Mouse (Mus musculus): ENCODE measurements around the gene Tenm3.

Gene Tenm3

GRCm38 (mm10) chr8:48451247-48451635 is 392.5 kb downstream of the Tenm3 start:
- no peak for DNase-seq (ENCODE audit: low spot score in 2 of 2)

- no peak for DNase-seq (ENCODE audit: low spot score in 2 of 2)
These were observed 393.1 kb downstream of the Tenm3 start for GRCm38 (mm10) chr8:48450397-48451246.

GRCm38 (mm10) chr8:48449625-48450024 is 394.1 kb downstream of the Tenm3 start:
- DNase-seq (ENCODE audit: low spot score in 2 of 2): no peak

DNA sequence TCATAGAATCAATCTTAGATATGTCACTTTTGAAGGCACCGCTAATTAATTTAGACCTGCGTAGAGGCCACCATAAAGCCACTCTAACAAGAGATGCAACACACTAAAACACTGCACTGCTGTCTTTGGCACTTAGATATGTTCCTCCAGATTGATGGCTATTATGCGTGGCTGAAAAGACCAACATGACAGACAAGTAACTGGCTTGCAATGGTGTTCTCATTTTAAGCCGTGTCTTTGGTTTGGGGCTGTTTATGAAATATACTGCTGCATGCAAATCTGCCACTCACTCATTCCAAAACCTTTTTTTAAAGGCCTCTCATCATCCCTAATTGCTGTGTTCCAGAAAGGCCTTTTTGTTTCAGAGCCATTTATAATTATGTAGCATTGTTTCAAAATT is 398.1 kb downstream of the Tenm3 start:
- no peak for DNase-seq (ENCODE audit: low spot score in 2 of 2)

- no peak for DNase-seq (ENCODE audit: low spot score in 2 of 2)
These were observed 404.3 kb downstream of the Tenm3 start for GRCm38 (mm10) chr8:48439491-48439890.

DNA sequence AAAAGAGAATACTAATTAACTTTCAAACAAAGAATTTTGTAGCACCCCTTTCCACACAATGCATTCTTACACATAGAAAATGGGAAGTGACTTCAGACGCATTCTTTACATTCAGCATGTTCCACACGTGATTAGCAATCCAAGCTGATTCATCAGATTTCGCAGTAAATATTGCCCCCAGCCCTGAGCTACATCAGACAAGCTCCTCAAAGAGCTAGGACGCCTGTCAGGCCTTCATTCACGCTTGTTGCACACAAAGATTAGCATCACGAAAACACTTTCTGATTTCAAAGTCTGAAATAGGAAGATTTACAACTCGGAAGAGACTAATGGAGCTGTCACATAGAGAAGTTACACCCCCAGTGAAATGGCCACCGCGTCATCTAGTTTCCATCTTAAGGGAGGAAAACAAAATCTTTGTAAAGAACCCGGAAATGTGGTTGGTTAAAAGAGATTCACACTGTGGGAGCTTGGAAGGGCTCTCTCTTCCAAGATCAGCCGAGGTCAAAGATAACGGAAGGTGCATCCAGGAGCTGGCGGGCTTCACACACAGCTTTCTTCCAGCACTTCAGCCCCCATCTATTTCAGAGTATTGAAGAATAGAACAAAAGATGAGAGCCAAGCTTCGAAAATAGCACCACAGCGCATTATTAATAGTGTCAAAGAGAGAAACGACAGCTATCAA is 406.1 kb downstream of the Tenm3 start:
- DNase-seq (ENCODE audit: low spot score in 2 of 2): no peak

DNA sequence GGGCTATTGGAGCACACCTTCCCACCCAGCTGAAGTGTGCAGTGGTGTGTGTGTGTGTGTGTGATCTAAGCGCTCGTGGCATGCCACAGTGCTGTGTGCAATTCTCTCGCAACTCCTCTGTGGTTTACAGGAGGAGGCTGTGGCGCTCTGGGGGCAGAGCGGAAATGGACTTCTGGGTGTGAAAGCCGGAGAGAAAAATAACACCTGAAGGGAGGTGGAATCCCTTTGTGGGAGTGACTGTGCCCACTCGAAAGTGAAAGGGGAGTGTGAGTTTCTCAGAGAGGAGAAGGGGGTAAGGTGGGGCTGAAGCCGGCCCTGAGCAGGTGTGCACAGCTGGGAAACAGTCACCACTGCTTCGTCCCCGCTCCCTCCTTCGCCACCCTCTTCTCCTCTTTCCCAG is 418.6 kb downstream of the Tenm3 start:
- no peak for DNase-seq (ENCODE audit: low spot score in 2 of 2)

DNA sequence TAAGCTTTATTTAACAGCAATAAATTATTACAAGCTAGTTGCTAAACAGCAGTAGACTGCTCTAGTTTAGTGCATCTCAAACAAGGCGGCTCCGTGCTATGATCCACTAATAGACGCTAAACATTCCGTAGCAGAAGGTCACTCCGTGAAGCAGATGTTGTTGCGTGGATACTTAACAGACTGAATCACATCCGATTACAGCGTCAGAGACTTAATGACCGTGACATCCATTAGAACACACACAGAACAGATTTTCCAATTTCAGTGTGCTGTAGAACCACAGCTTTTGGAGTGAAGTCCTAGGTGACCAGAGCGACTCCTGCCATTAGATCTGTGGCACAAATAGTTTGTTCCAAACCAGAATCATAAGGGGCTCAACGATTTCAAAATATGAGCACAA is 426.0 kb downstream of the Tenm3 start:
- no peak for DNase-seq (ENCODE audit: low spot score in 2 of 2)

- DNase-seq (ENCODE audit: low spot score in 2 of 2): no peak
These were observed 432.8 kb downstream of the Tenm3 start for GRCm38 (mm10) chr8:48410916-48411315.

- DNase-seq (ENCODE audit: low spot score in 2 of 2): no peak
These were observed 443.2 kb downstream of the Tenm3 start for GRCm38 (mm10) chr8:48400572-48400972.

DNA sequence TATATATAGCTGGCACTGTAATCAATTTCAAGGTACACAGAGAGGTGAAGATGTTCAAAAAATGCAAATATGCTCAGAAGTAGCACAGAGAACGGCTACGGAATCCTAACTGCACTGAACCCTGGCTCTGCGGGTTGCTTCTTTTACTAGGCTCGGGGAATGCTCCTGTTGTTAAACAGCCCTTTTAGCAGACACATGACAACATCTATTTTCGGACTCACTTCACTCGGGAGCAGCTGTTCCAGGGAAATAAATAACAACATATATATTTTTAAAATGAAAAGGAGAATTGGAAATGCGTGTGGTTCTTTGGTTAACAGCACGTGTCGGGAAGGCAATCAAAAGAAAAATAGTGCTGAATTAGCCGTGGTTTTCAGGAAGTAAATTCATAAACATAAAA is 457.9 kb downstream of the Tenm3 start:
- DNase-seq (ENCODE audit: low spot score in 2 of 2): no peak

- DNase-seq (ENCODE audit: low spot score in 2 of 2): no peak
These were observed 463.7 kb downstream of the Tenm3 start for GRCm38 (mm10) chr8:48380035-48380434.

- DNase-seq (ENCODE audit: low spot score in 2 of 2): no peak
These were observed 467.0 kb downstream of the Tenm3 start for GRCm38 (mm10) chr8:48376774-48377173.

DNA sequence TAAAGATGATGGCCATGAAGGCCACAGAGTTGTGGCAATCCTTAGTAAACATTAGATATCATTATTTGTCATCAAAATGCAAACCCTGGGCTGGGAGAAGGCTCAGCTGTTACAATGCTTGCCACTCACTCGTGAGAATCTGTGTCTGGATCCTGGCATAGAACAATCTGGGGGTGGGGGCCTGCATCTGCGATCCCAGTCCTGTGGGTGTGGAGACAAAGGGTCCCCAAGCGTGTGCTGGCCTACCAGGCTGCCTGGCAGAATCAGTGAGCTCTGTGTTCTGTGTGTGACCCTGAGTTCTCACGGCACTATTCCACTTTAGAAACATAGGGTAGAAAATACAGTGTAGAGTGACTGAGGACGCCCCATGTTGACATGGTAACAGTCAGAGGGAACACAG is 468.6 kb downstream of the Tenm3 start:
- DNase-seq (ENCODE audit: low spot score in 2 of 2): no peak

DNA sequence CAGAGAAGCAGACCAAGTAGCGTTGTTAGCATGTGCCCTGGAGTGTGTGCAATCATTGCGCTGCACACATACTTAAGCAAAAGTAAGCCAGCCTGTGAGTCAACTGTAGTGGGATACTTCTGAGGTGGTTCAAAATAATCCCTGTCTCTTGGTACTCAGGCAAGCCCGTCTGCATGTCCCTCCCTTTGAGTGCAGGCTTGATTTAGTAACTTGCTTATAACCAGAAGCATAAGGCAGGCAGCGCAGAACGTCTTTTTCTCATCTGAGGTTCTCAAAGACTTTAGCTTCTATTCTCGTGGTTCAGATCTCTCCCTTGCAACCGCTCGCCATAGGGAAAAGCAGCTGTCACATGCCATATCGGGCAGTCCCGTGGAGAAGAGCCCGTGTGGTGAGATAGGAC is 470.3 kb downstream of the Tenm3 start:
- DNase-seq (ENCODE audit: low spot score in 2 of 2): no peak

- no peak for DNase-seq (ENCODE audit: low spot score in 2 of 2)
These were observed 476.6 kb downstream of the Tenm3 start for GRCm38 (mm10) chr8:48367164-48367563.

DNA sequence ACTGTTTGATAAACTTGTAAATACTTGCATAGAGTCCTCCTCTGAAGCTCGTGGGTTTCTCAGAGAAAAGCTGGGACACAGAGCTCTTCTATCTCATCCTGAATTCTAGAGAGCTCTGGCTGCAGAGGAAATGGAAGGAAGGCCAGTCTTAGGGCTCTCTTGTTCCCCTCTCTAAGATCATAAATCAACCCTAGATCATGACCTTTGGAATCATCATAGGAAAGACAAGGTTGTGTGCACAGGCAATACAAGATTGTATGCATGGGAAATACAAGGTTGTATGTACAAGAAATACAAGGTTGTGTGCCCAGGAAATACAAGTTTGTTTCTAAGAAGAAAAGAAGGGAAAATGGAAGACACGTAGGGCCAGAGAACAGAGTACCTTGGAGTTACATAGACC is 486.9 kb downstream of the Tenm3 start:
- no peak for DNase-seq (ENCODE audit: low spot score in 2 of 2)

DNA sequence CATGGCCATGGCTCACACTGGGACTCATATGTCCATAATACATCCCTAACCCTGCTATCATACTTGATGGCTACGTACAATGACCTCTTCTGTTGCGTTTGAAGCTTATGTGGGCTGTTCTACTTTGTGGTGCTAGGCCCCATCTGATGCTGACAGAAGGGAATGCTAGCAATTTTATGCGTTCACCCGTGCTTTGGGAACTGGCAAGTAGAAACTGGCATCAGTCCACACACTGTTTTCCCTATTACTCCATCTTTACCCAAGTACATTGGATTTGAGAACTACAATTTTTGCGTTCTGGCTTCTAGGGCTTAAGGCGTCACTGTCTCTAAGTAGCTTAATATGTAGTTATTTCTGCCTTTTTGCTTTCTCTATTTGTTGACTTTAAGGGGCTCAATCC is 490.3 kb downstream of the Tenm3 start:
- DNase-seq (ENCODE audit: low spot score in 2 of 2): no peak

- DNase-seq (ENCODE audit: low spot score in 2 of 2): no peak
These were observed 494.9 kb downstream of the Tenm3 start for GRCm38 (mm10) chr8:48348901-48349300.

GRCm38 (mm10) chr8:48348386-48348785 is 495.4 kb downstream of the Tenm3 start:
- DNase-seq (ENCODE audit: low spot score in 2 of 2): no peak

DNA sequence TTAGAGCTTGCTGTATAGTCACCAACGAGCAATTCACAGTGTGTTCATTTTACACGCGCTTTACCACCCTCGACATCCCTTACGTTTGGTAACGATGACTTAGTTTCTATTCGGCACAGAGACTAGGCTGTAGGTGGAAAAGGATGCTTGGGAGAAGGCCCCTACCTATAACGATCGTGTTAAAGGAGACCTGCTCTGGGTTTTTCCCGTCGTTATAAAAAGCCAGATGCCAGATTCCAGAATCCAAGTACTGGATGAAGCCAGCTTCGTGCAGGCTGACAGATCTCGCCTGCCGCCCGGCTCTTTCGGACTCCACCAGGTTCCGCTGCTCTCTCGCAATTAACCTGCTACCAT is 500.7 kb downstream of the Tenm3 start:
- no peak for DNase-seq (ENCODE audit: low spot score in 2 of 2)

- no peak for DNase-seq (ENCODE audit: low spot score in 2 of 2)
These were observed 501.3 kb downstream of the Tenm3 start for GRCm38 (mm10) chr8:48342321-48343066.

- no peak for DNase-seq (ENCODE audit: low spot score in 2 of 2)
These were observed 502.1 kb downstream of the Tenm3 start for GRCm38 (mm10) chr8:48341692-48342091.
